Mouse (Mus musculus) heart, adult 2 months (tissue): Measurements from ENCODE around the gene Peli1. TPM values are rescaled to one million over a fixed set of nuclear protein-coding genes. Genes with fewer than 3 reads are reported as not detected.

Experiments
- DNase-seq, 2 experiments: peaks; one replicate each; pipeline ENCODE4 v3.0.0; 2021
- H3K27ac ChIP-seq: fragments of 200-600 bp; 2 replicates; pipeline ENCODE4 v1.8.1; 2022
- H3K27me3 ChIP-seq: fragments of 200-500 bp; 2 replicates; pipeline ENCODE4 v1.6.1; 2012; ENCODE audit warnings: mild to moderate bottlenecking, low read length, inconsistent platforms, mixed read lengths; ENCODE audit not compliant: control insufficient read depth, insufficient read depth
- H3K36me3 ChIP-seq: fragments of 200-500 bp; 2 replicates; pipeline ENCODE4 v1.6.1; 2012; ENCODE audit warnings: low read length, inconsistent platforms; ENCODE audit not compliant: control insufficient read depth, insufficient read depth
- H3K4me1 ChIP-seq: fragments of 200-500 bp; 2 replicates; pipeline ENCODE4 v1.6.1; 2011; ENCODE audit warnings: low read length; ENCODE audit not compliant: control insufficient read depth, insufficient read depth
- H3K4me3 ChIP-seq: fragments of 200-600 bp; 2 replicates; pipeline ENCODE4 v1.8.1; 2022
- H3K79me2 ChIP-seq: fragments of 200-500 bp; replicated peaks from 2 replicates; pipeline ENCODE4 v1.6.1; 2012; ENCODE audit warnings: mild to moderate bottlenecking, inconsistent platforms, low read length, moderate library complexity, mixed read lengths; ENCODE audit not compliant: control insufficient read depth, insufficient read depth
- H3K9ac ChIP-seq: fragments of 200-500 bp; 2 replicates; pipeline ENCODE4 v1.6.1; 2012; ENCODE audit warnings: low read depth, mild to moderate bottlenecking, control low read depth, inconsistent platforms, low read length, mixed read lengths
- CTCF ChIP-seq: fragments of 200-600 bp; IDR thresholded peaks from 2 replicates; pipeline ENCODE4 v1.8.1; 2022; ENCODE audit warnings: antibody characterized with exemption, mild to moderate bottlenecking, moderate library complexity
- EP300 ChIP-seq: fragments of 200-500 bp; IDR thresholded peaks from 2 replicates; pipeline ENCODE4 v1.6.1; 2011; ENCODE audit warnings: low read depth, low read length, control low read depth; ENCODE audit not compliant: insufficient read depth
- POLR2A ChIP-seq: fragments of 200-500 bp; IDR thresholded peaks from 2 replicates; pipeline ENCODE4 v1.6.1; 2011; ENCODE audit warnings: mild to moderate bottlenecking, low read depth, low read length, control low read depth; ENCODE audit not compliant: insufficient read depth
- WGBS: fragments of 180-500 bp; shearing (Covaris S2); methylation state at CpG from one replicate; pipeline ENCODE4 v1.1.7; 2018; 5-methylcytosine and 5-hydroxymethylcytosine counted together
- intact Hi-C: fragments of 180-260 bp; cut with DNase I; formaldehyde crosslinking; loops from one replicate; pipeline ENCODE4 v1.15.1; 2025
- long read RNA-seq: library from polyadenylated mRNA; stranded (forward); transcript quantifications from one replicate; pipeline ENCODE4 v2.0.0, GENCODE M21; 2021
- polyA plus RNA-seq: library from polyadenylated mRNA; depleted of rRNA; stranded (reverse); fragments of >200 nt; gene quantifications from 2 replicates; pipeline ENCODE4 v1.2.3, GENCODE M21; 2012; rRNA removed
- total RNA-seq, 2 experiments: library from RNA; stranded (reverse); gene quantifications; 2 replicates each; pipeline ENCODE4 v1.2.3; 2021

The Peli1 gene
- total RNA-seq (10 to 100 TPM; 13.6 to 13.7 TPM), polyA plus RNA-seq (6.2 and 9.9 TPM in 2 replicates)
- long read RNA-seq, transcript Peli1-201 (7 exons, 3,514 nt) = major isoform, 13 of 15 reads
- long read RNA-seq, partial matches to known transcripts = 1 of 15 reads
- long read RNA-seq, other reads (novel, unspliced or antisense) = 0 of 15 reads

DNA sequence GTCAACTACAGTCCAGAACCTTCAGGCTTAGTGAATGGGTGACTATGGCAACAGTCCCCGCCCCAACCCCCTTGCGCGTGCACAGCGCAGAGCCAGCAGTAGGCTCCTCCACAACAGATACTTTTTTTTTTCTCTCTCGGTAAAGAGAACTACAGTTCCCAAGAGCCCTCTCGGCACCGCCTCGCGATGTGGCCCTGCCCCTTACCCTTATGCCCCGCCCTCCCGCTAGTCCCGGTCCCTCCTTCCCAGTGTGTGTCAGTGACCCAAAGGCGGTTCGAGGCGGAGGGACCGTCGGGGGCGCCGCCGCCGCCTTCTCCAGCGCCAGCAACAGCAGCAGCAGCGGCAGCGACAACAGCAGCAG lies at the start of gene Peli1:
Gene Peli1 (plus strand): TSS at position 225 of the 361 bp plus-strand sequence.
- peak; percentile 95 to 96 for DNase-seq
- intact Hi-C loops = loop anchor here (2.0 to 5.0 kb wide), 5 partner anchors 36 to 259 kb away; partner anchors contain the start of gene Lgalsl
- peaks cover 2% of the 10 kb centered on the region; the same call in 1 of the 2 replicates for H3K79me2 ChIP-seq
- peaks cover 7% of the 10 kb centered on the region for H3K36me3 ChIP-seq
- TF ChIP-seq POLR2A = peak; percentile 98
- peak; percentile 67; the same call in 1 of the 2 replicates for TF ChIP-seq EP300
- no peak for TF ChIP-seq CTCF
- peaks cover 2% of the 10 kb centered on the region for H3K4me1 ChIP-seq
- H3K9ac ChIP-seq = peak within 1 kb of the TSS; percentile 97
- H3K4me3 ChIP-seq = peak within 1 kb of the TSS; percentile 99
- H3K27me3 ChIP-seq = no peaks in the 10 kb centered on the region
- under 1% methylated on average over 24 of the region's 24 CpGs for WGBS
- peak within 1 kb of the TSS; percentile 98 for H3K27ac ChIP-seq

DNA sequence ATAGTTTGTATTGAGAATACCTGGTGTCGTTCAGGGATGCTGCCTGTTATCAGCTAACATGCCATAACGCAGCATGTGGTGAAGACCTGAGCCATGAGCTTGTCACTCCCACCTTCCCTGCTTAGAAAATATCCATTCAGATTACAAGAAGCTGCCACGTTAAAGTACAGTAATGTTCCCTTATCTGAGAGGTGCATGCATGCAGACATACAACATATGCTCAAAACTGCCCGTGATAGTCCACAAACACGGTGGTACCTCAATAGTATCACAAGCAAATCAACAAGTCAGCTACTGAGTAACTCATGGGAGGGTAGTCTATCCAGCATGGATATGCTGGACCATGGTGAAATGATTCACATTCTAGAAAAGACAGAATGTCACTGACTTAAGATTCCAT lies 48.5 kb upstream of the Peli1 start:
- H3K36me3 ChIP-seq = no peaks in the 10 kb centered on the region
- H3K4me1 ChIP-seq = peaks cover 1% of the 10 kb centered on the region
- intact Hi-C loops = no loop called here
- no peak overlapping the region for H3K27ac ChIP-seq
- H3K79me2 ChIP-seq = no peaks in the 10 kb centered on the region
- TF ChIP-seq POLR2A (no peak), EP300 (no peak)
- no peaks in the 10 kb centered on the region for H3K27me3 ChIP-seq
- H3K4me3 ChIP-seq = no peak overlapping the region
- no peak for DNase-seq
- whole genome bisulfite sequencing = 80% methylated on average over 5 of the region's 5 CpGs
- no peak overlapping the region for H3K9ac ChIP-seq

DNA sequence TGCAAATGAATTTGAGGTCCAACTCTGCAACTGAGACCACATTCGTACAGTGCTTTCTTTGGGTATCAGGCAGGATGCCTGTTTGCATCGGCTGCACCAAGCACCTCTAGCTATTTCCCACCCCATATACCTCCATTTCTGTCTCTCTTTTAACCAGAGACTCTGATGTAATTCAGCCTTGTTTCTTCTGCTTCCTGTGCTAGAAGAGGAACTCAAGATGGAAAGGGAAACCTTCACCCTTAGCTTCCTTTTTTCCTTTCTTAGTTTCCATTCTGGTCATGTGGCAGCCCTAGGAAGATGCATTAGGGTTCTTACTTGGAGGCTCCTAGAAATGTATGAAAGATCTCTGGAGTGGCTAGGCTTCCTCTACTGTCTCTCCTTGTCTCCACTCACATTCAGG lies 44.9 kb upstream of the Peli1 start:
- Histone ChIP-seq H3K9ac (no peak overlapping the region), H3K79me2 (no peaks in the 10 kb centered on the region), H3K4me1 (peaks cover 1% of the 10 kb centered on the region; the same call in 1 of the 2 replicates), H3K27me3 (no peaks in the 10 kb centered on the region), H3K4me3 (no peak overlapping the region), H3K36me3 (no peaks in the 10 kb centered on the region), H3K27ac (no peak overlapping the region)
- intact Hi-C loops = no loop called here
- WGBS = 88% methylated on average over 2 of the region's 2 CpGs
- DNase-seq = no peak
- no peak for TF ChIP-seq EP300
- no peak for TF ChIP-seq POLR2A
- TF ChIP-seq CTCF = no peak

GRCm38 (mm10) chr11:21047921-21048320 lies 43.2 kb upstream of the Peli1 start:
- Histone ChIP-seq H3K4me3 (no peak overlapping the region), H3K9ac (no peak overlapping the region), H3K27ac (no peak overlapping the region), H3K36me3 (no peaks in the 10 kb centered on the region), H3K4me1 (peaks cover 1% of the 10 kb centered on the region; the same call in 1 of the 2 replicates), H3K79me2 (no peaks in the 10 kb centered on the region), H3K27me3 (no peaks in the 10 kb centered on the region)
- DNase-seq = no peak
- intact Hi-C loops = no loop called here
- 35% methylated on average over 2 of the region's 2 CpGs for WGBS
- TF ChIP-seq EP300 = no peak
- TF ChIP-seq POLR2A = no peak
- no peak for TF ChIP-seq CTCF

GRCm38 (mm10) chr11:21051716-21052115 lies 39.4 kb upstream of the Peli1 start:
- H3K4me1 ChIP-seq = peaks cover 1% of the 10 kb centered on the region; the same call in 1 of the 2 replicates
- H3K36me3 ChIP-seq = no peaks in the 10 kb centered on the region
- 76% methylated on average over 9 of the region's 9 CpGs for WGBS
- no peak overlapping the region for H3K27ac ChIP-seq
- intact Hi-C loops = no loop called here
- H3K4me3 ChIP-seq = no peak overlapping the region
- no peaks in the 10 kb centered on the region for H3K79me2 ChIP-seq
- no peak overlapping the region for H3K9ac ChIP-seq
- no peaks in the 10 kb centered on the region for H3K27me3 ChIP-seq
- TF ChIP-seq POLR2A (no peak), CTCF (no peak), EP300 (no peak)
- no peak for DNase-seq

- H3K79me2 ChIP-seq = no peaks in the 10 kb centered on the region
- no peak for DNase-seq
- TF ChIP-seq CTCF (no peak), POLR2A (no peak), EP300 (no peak)
- H3K27ac ChIP-seq = no peak overlapping the region
- no peaks in the 10 kb centered on the region for H3K27me3 ChIP-seq
- intact Hi-C loops = no loop called here
- no peak overlapping the region for H3K4me3 ChIP-seq
- no peaks in the 10 kb centered on the region for H3K4me1 ChIP-seq
- no peak overlapping the region for H3K9ac ChIP-seq
- H3K36me3 ChIP-seq = no peaks in the 10 kb centered on the region
Measured at GRCm38 (mm10) chr11:21054587-21054986, 36.5 kb upstream of the Peli1 start.
